Mouse (Mus musculus) neural tube, embryonic 14.5 days (tissue): Measurements from ENCODE around the gene Cd7. TPM values are rescaled to one million over a fixed set of nuclear protein-coding genes. Genes with fewer than 3 reads are reported as not detected.

Experiments used
- ATAC-seq: fragments of 200-750 bp; cut with Nextera tagmentation; 2 replicates; pipeline ENCODE4 v1.8.0; 2017; ENCODE audit warnings: low read depth, mild to moderate bottlenecking, moderate TSS enrichment, moderate library complexity
- H3K27ac ChIP-seq: fragments of 300-500 bp; sonication (generic); 2 replicates; pipeline ENCODE4 v1.5.1; 2014; ENCODE audit warnings: low read depth, mild to moderate bottlenecking, control low read depth, low read length, moderate library complexity, mixed read lengths
- H3K27me3 ChIP-seq: fragments of 300-500 bp; sonication (generic); 2 replicates; pipeline ENCODE4 v1.6.1; 2014; ENCODE audit warnings: low read length; ENCODE audit not compliant: control insufficient read depth, insufficient read depth
- H3K36me3 ChIP-seq: fragments of 300-500 bp; sonication (generic); 2 replicates; pipeline ENCODE4 v1.6.1; 2014; ENCODE audit warnings: low read length, mixed read lengths; ENCODE audit not compliant: control insufficient read depth, insufficient read depth
- H3K4me1 ChIP-seq: fragments of 300-500 bp; sonication (generic); 2 replicates; pipeline ENCODE4 v1.6.1; 2014; ENCODE audit warnings: low read length; ENCODE audit not compliant: control insufficient read depth, insufficient read depth
- H3K4me2 ChIP-seq: fragments of 300-500 bp; sonication (generic); 2 replicates; pipeline ENCODE4 v1.6.1; 2014; ENCODE audit warnings: mild to moderate bottlenecking, low read depth, low read length, control low read depth
- H3K4me3 ChIP-seq: fragments of 300-500 bp; sonication (generic); 2 replicates; pipeline ENCODE4 v1.5.1; 2014; ENCODE audit warnings: low read depth, low read length, control low read depth, mixed read lengths
- H3K9ac ChIP-seq: fragments of 300-500 bp; sonication (generic); replicated peaks from 2 replicates; pipeline ENCODE4 v1.6.1; 2014; ENCODE audit warnings: low read depth, mild to moderate bottlenecking, control low read depth, low read length, mixed read lengths
- H3K9me3 ChIP-seq: fragments of 300-500 bp; sonication (generic); 2 replicates; pipeline ENCODE4 v1.6.1; 2016; ENCODE audit warnings: low read length; ENCODE audit not compliant: control insufficient read depth
- WGBS: fragments of 180-500 bp; shearing (Covaris S2); extraction: QIAGEN DNeasy Blood & Tissue Kit; methylation state at CpG from one replicate; pipeline ENCODE4 v1.1.7; 2014; 5-methylcytosine and 5-hydroxymethylcytosine counted together
- polyA plus RNA-seq: library from polyadenylated mRNA; unstranded; fragments of >200 nt; fragmentation: Nextera tagmentation; extraction: Ambion mirVana; gene quantifications from 2 replicates; pipeline ENCODE4 v1.2.1, GENCODE M21; 2014

Cd7 gene
- not detected in 2 replicates for polyA plus RNA-seq

DNA sequence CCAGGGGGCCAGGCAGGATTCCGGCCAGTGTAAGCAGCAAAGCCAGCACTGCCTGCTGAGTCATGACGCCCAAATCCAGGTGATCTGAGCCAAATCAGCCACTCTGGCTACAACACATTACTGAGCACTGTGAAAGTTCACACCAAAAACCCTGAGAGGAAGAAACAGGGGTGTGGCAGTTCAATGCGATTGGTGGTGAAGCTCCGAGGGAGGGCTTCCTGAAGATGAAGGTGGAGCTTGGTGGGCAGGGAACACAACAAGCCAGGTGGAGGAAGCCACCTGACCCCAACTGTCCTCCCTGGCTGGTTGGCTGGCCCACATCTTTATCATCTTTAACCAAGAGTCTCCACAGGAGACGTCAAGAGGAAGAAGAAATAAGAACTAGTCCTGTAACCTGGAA lies at the start of gene Cd7:
TSS of gene Cd7 (minus strand) at position 117 of the 400 bp plus-strand sequence.
- no peak for ATAC-seq
- H3K36me3 ChIP-seq = no peaks in the 10 kb centered on the region
- no peaks in the 10 kb centered on the region for H3K27me3 ChIP-seq
- no peak within 1 kb of the TSS for H3K4me2 ChIP-seq
- H3K27ac ChIP-seq = no peak within 1 kb of the TSS
- no peaks in the 10 kb centered on the region for H3K9me3 ChIP-seq
- H3K9ac ChIP-seq = no peak within 1 kb of the TSS
- 77% methylated on average over 5 of the region's 5 CpGs for WGBS
- no peaks in the 10 kb centered on the region for H3K4me1 ChIP-seq
- no peak within 1 kb of the TSS for H3K4me3 ChIP-seq

GRCm38 (mm10) chr11:121088997-121089396 lies 49.8 kb upstream of the Cd7 start:
- H3K4me3 ChIP-seq = no peak overlapping the region
- H3K9me3 ChIP-seq = no peaks in the 10 kb centered on the region
- H3K4me1 ChIP-seq = no peaks in the 10 kb centered on the region
- no peak overlapping the region for H3K27ac ChIP-seq
- H3K9ac ChIP-seq = no peak overlapping the region
- no peaks in the 10 kb centered on the region for H3K27me3 ChIP-seq
- WGBS = 87% methylated on average over 6 of the region's 6 CpGs
- H3K36me3 ChIP-seq = no peaks in the 10 kb centered on the region
- no peak for ATAC-seq
- H3K4me2 ChIP-seq = no peak overlapping the region

DNA sequence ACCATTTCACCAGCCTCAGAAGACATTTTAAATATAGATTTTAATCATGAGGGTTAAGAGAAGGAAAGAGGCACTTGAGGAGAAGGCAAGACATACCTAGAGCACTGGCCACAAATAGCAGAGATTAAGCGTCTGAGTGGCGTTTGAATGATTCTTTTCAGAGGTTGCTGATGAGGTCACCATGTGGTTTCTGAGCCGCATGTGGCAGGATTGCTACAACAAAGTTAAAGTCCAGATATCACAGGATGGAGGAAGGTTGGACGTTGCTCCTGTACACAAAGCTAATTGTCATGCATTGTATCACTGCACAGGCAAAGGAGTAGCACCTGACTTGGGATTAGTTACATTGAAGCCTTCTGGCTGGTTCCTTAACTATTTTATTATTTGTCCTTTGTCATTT lies 47.1 kb upstream of the Cd7 start:
- 76% methylated on average over 4 of the region's 4 CpGs for WGBS
- Histone ChIP-seq H3K4me1 (no peaks in the 10 kb centered on the region), H3K9me3 (no peaks in the 10 kb centered on the region), H3K27ac (no peak overlapping the region), H3K4me3 (no peak overlapping the region), H3K9ac (no peak overlapping the region), H3K27me3 (no peaks in the 10 kb centered on the region), H3K36me3 (no peaks in the 10 kb centered on the region), H3K4me2 (no peak overlapping the region)
- ATAC-seq = no peak

DNA sequence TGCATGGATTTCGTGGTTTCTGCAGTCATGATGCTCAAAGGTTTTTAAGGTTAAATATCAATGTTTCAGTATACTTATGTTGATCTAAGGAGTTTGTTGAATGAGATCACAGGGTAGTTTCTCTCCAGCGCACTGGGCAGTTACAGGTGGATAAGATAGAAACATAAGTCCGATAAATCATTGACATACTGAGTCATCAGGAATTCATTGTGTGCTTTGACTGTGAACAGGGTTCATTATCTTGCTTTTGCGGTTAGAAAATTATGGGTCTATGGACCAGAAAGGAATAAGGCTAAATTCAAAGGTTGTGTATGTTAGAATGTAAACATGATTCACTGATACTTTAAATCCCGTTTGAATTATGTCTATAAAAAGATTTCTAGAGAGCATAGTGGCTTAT lies 46.0 kb upstream of the Cd7 start:
- no peak for ATAC-seq
- Histone ChIP-seq H3K4me3 (no peak overlapping the region), H3K27ac (no peak overlapping the region), H3K36me3 (no peaks in the 10 kb centered on the region), H3K4me2 (no peak overlapping the region), H3K4me1 (no peaks in the 10 kb centered on the region), H3K27me3 (no peaks in the 10 kb centered on the region), H3K9me3 (no peaks in the 10 kb centered on the region), H3K9ac (no peak overlapping the region)
- WGBS = 84% methylated on average over 5 of the region's 5 CpGs

DNA sequence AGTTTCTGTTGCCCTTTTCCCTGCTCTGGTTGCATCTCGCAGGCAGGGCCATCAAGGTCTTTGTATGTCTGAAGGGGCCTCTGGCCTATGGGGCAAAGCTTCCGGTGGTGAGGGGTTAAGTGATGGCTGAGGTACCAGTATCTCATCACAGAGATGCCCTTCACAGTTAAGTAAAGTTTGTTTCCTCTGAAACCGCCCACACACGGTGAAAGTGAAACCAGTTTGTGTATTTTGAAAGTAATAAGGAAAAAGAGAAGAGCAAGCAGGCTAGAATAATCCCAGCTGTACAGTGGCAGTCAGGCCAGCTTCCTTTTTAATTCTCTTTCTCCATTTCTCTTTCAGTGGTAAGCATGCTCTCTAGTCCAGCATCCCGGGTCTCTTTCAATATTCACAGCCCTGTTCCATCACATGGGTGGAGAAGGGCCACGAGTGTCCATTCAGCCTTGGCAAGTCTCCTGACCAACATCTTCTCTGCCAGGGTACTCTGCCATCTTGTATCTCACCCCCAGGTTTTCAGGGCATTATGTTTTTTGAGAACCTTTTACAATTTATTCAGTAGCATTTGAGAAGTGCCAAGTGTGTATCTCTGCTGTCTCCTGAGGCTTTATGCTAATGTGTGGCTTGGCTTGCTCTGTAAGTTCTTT lies 43.8 kb upstream of the Cd7 start:
- no peak for ATAC-seq
- H3K36me3 ChIP-seq = no peaks in the 10 kb centered on the region
- no peak overlapping the region for H3K4me3 ChIP-seq
- H3K4me2 ChIP-seq = no peak overlapping the region
- H3K9me3 ChIP-seq = no peaks in the 10 kb centered on the region
- H3K27ac ChIP-seq = no peak overlapping the region
- no peak overlapping the region for H3K9ac ChIP-seq
- no peaks in the 10 kb centered on the region for H3K27me3 ChIP-seq
- H3K4me1 ChIP-seq = no peaks in the 10 kb centered on the region
- WGBS = 81% methylated on average over 6 of the region's 6 CpGs

DNA sequence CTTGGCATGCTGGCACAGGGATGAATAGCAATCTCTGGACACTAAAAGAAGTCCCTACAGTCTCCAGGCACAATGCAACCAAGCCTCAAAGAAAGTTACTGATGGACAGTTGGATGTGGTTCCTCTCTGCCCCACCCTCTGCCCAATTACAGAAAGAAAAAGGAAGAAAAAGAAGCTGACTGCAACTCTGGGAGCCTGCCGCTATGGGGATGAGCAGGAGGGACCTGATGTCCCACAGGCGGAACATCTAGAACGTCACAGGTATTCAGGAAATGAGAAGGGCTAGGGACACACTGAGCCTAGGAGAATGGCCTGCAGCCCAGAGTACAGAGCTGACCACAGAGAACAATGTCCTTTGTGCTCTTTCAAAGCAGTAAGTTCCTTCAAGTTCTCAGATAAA lies 43.0 kb upstream of the Cd7 start:
- no peak overlapping the region for H3K27ac ChIP-seq
- WGBS = 81% methylated on average over 3 of the region's 3 CpGs
- H3K4me3 ChIP-seq = no peak overlapping the region
- no peaks in the 10 kb centered on the region for H3K36me3 ChIP-seq
- no peaks in the 10 kb centered on the region for H3K9me3 ChIP-seq
- H3K4me1 ChIP-seq = no peaks in the 10 kb centered on the region
- H3K27me3 ChIP-seq = no peaks in the 10 kb centered on the region
- H3K9ac ChIP-seq = no peak overlapping the region
- ATAC-seq = no peak
- no peak overlapping the region for H3K4me2 ChIP-seq

DNA sequence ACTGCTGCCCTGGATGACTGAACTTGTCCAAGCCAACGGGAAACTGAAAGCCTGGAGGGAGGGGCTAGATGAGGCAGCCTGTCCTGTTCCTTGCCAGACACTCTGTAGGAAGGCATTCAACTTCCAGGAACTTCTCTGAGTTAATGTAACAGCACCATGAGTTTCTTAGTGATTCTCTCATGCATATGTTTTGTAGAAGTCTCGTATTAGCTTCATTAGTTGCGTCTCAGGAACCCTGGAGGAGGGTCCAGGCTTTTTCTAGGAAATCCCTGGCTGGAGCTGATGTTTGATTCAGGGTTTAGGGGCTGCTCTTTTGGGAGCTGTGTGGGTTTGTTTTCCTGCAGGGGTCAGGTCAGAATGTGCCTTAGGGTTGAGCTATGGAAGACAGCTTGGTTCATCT lies 41.9 kb upstream of the Cd7 start, which contains the start of gene Sectm1a:
TSS of gene Sectm1a (minus strand) at position 101 of the 400 bp plus-strand sequence.
- Histone ChIP-seq H3K4me2 (no peak within 1 kb of the TSS), H3K27ac (no peak within 1 kb of the TSS), H3K36me3 (no peaks in the 10 kb centered on the region), H3K9me3 (no peaks in the 10 kb centered on the region), H3K27me3 (no peaks in the 10 kb centered on the region), H3K9ac (no peak within 1 kb of the TSS), H3K4me3 (no peak within 1 kb of the TSS), H3K4me1 (no peaks in the 10 kb centered on the region)
- 73% methylated on average over 3 of the region's 3 CpGs for WGBS
- ATAC-seq = no peak

GRCm38 (mm10) chr11:121080330-121080729 lies 41.1 kb upstream of the Cd7 start:
- WGBS = 97% methylated on average over 8 of the region's 8 CpGs
- Histone ChIP-seq H3K9me3 (no peaks in the 10 kb centered on the region), H3K36me3 (no peaks in the 10 kb centered on the region), H3K4me2 (no peak overlapping the region), H3K9ac (no peak overlapping the region), H3K27me3 (no peaks in the 10 kb centered on the region), H3K4me3 (no peak overlapping the region), H3K27ac (no peak overlapping the region), H3K4me1 (no peaks in the 10 kb centered on the region)
- no peak for ATAC-seq

DNA sequence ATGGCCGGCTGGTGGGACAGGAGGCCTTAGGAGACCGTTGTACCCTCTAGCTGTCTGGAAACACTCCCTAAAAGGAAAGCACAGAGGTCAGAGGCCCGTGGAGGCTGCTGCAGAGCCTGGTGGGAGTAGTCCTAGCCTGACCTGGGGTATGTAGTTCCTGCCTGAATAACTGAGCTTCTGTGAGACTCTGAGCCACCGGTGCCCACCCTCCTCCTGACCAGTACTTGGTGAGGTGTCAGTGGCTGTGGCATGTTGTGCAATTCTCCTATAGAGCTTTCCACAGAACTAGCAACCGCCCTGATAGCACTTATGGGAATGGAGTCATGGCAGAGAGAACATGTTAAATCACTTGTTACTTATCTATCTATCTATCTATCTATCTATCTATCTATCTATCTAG lies 36.4 kb upstream of the Cd7 start:
- no peak overlapping the region for H3K9ac ChIP-seq
- no peaks in the 10 kb centered on the region for H3K9me3 ChIP-seq
- H3K27me3 ChIP-seq = no peaks in the 10 kb centered on the region
- no peaks in the 10 kb centered on the region for H3K36me3 ChIP-seq
- no peak overlapping the region for H3K27ac ChIP-seq
- no peak overlapping the region for H3K4me3 ChIP-seq
- no peak for ATAC-seq
- WGBS = 87% methylated on average over 5 of the region's 5 CpGs
- H3K4me2 ChIP-seq = no peak overlapping the region
- H3K4me1 ChIP-seq = no peaks in the 10 kb centered on the region
